Mouse (Mus musculus) layer of hippocampus, adult 9-11 months (tissue): ENCODE measurements around the gene Rfc3.
"Not testable (repeated sequence)": the region's sequence is repeated elsewhere in the genome, so short reads cannot be mapped to it uniquely, and the experiment has no call there.

Experiments used
- DNase-seq: peaks from one replicate; pipeline ENCODE4 v3.0.0; 2022

Rfc3 gene

DNA sequence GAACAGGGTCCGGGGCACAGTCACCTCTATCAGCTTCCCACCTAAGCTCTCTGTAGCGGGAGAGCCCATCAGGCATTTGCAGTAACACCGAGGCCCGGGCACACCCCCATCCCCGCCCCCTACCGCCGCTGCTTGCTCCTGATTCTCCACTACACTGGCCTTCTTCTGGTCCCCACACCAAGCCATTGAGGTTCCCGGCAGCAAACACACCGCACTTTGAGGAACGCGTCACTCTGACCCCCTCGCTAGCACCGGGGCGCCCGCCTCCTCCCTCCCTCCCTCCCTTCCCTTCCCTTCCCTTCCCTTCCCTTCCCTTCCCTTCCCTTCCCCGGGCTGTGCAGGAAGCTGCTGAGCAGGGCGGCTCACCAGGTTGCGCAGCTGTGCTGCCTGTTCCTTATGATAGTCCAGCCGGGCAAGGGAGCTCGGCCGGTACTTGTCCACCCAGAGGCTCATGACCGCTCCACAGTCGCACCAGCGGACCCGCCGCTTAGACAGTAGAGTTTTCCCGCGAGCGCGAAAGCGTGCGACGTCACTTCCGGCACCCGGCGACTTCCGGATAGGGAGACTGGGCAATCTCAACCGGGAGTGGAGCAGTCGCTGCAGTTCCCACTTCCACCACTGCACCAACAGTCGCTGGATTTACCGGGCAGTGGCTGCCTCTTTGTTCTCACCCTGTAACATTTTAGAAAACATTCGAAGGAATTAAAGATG, at the start of gene Rfc3:
TSS of gene Rfc3 (minus strand) at position 543 of the 711 bp plus-strand sequence.
- peak; percentile 92 for DNase-seq

DNA sequence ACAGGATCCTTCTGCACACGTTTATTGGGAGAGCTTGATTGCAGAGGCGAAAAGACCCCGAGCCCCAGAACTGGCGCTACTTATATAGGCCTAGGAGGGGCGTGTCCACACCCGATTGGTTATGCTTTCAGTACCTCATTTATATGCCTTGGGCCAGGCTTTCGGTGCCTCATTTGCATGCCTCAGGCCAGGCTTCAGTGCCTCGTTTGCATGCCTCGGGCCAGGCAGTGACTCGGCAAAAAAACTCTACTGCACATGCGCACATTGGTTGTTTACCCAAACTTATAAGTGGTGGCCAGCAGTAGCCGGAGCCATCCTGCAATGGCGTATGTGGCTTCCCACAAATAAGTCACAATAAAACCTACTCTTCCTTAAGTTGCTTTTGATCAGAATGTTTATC, 42.6 kb upstream of the Rfc3 start:
- not testable (repeated sequence) for DNase-seq

- DNase-seq, result peak; percentile 77
Observed at GRCm38 (mm10) chr5:151686606-151687525, 35.8 kb upstream of the Rfc3 start.

DNA sequence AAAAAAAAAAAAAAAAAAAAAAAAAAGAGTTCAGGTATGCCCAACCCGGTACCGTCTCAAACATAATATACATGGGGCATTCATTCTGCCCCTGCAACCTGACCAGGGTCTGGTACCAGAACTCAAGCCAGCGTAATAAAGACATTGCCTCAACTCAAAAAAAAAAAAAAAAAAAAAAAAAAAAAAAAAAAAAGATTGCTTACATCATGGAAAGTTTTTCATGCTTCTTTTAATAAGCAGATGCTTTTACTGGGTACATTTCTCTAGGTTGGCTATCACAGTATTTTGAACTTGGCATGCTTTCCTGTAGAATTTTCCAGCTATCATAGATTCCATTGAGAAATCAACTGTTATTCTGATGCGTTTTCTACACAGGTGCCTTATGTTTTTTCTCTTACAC, 11.2 kb upstream of the Rfc3 start:
- DNase-seq, result no peak

- no peak for DNase-seq
Observed at GRCm38 (mm10) chr5:151651411-151651784, 356 bp upstream of the Rfc3 start.

DNA sequence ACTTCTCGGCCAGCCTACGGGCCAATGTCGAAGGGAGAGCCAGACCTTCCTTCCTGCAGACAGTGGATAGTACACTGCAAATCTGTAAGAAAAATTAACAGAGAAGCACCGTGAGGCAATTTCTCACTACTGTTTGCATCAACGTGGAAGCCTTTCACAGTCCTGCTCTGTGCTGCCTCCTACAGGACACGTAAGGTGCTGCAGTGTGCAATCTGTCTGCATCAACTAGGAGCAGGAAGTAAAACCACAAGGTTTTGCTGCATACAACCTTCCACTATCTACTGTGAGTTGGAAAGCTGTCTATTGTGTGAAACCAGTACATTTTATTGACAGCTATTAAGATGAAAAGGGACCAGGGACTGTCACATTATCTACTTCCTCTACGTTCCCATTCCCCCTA, 6.2 kb downstream of the Rfc3 start:
- no peak for DNase-seq

GRCm38 (mm10) chr5:151642867-151643266, 8.2 kb downstream of the Rfc3 start:
- DNase-seq, result no peak

GRCm38 (mm10) chr5:151642102-151642501, 8.9 kb downstream of the Rfc3 start:
- DNase-seq, result no peak

- DNase-seq, result no peak
Observed at GRCm38 (mm10) chr5:151605921-151606320, 45.1 kb downstream of the Rfc3 start, which contains the start of gene Vmn2r18. Gene Vmn2r18, minus strand, starts transcription at chr5:151606021.

GRCm38 (mm10) chr5:151601696-151602095, 49.3 kb downstream of the Rfc3 start:
- no peak for DNase-seq
